In the genomic region with DNA sequence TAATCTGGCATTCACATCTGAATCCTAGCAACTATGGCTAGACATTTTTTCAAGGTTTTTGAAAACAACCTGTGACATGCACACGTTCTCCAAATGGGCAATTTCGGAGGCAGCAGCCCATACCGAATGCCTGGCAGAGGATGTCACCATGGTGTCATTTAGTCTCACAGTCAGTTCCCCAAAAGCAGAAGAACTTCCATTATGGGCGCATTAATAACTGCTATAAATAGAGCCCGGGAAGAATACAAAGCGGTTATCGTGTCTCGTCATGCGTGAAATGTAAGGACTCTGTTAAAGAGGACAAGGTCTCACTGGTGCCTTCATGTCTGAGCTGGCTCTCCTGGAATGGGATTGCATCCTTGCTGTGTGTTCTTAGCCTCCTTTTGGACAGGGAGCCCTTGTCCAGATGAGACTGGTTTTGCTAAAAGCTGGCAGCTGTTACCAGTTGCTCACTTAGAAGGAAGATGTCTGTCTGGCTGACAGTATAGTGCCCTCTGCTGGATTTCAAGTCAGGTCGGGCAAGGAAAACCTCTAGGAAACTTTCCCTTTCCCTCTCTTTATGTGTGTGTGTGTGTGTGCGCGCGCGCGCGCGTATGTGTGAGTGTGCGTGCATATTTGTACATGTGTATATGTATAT, we compare ENCODE assay signal across 10 mouse cellular contexts. TPM values are rescaled to one million over a fixed set of nuclear protein-coding genes. Genes with fewer than 3 reads are reported as not detected.
DNase-seq lines count a peak whose midpoint lies in the region; ATAC-seq and TF ChIP-seq lines count a peak whose summit lies in the region.
"Had no signal": no experiment of that assay in that cellular context is flagged by ENCODE, and none has a peak within 500 bp of the region (broad histone marks: within the 10 kb centered on the region; RNA-seq: fewer than 3 reads in every experiment).

No protein-coding gene starts in this region.

- 76% methylated on average over 18 of the region's 18 CpGs for WGBS in midbrain, embryonic 13.5 days
- 72% methylated on average over 18 of the region's 18 CpGs for WGBS in midbrain, embryonic 16.5 days

- no peaks in the 10 kb centered on the region for H3K36me3 ChIP-seq in midbrain, embryonic 13.5 days
- no peaks in the 10 kb centered on the region for H3K36me3 ChIP-seq in midbrain, embryonic 16.5 days (ENCODE audit: control insufficient read depth, insufficient read depth, low read length)
- H3K36me3 ChIP-seq: heart, embryonic 13.5 days had no signal

- ATAC-seq in frontal cortex, adult (ENCODE audit: low TSS enrichment): peak; percentile 46; the same call in 1 of the 2 replicates
- ATAC-seq in midbrain, embryonic 13.5 days: peak; percentile 28; the same call in 1 of the 2 replicates
- ATAC-seq in midbrain, embryonic 16.5 days: no peak

- DNase-seq in frontal cortex, postnatal 25 days (ENCODE audit: low spot score in 2 of 2): no peak
- DNase-seq in mesoderm, embryonic 11.5 days (ENCODE audit: low read depth, low spot score): peak; percentile 37
- no peak for DNase-seq in gastrocnemius, postnatal 4 days (ENCODE audit: low spot score in 2 of 2)
- no peak for DNase-seq in frontal cortex, postnatal 10 days (ENCODE audit: low spot score in 2 of 2)

- TF ChIP-seq CTCF in bone marrow macrophage, adult 2 months (IDR thresholded peaks at IDR 0.05; ENCODE audit: low read depth, low read length): 0 out of 2 replicates have a peak, but pooled peaks have one; percentile 39

- H3K27ac ChIP-seq in midbrain, embryonic 13.5 days: no peak overlapping the region
- H3K27ac ChIP-seq in midbrain, embryonic 16.5 days (ENCODE audit: low read length): no peak overlapping the region
- peak overlapping the region; percentile 69 for H3K27ac ChIP-seq in bone marrow macrophage, adult 2 months (ENCODE audit: insufficient read depth, low read depth, low read length)
- H3K27ac ChIP-seq: heart, embryonic 13.5 days had no signal

- no peak overlapping the region for H3K4me3 ChIP-seq in midbrain, embryonic 13.5 days (replicated peaks)
- H3K4me3 ChIP-seq in midbrain, embryonic 16.5 days (ENCODE audit: low read depth, low read length): no peak overlapping the region
- peak overlapping the region; percentile 52 for H3K4me3 ChIP-seq in bone marrow macrophage, adult 2 months (ENCODE audit: insufficient read depth, low read length)
- H3K4me3 ChIP-seq: heart, embryonic 13.5 days had no signal

- TF ChIP-seq POLR2A in bone marrow macrophage, adult 2 months (IDR thresholded peaks at IDR 0.05; ENCODE audit: borderline replicate concordance, low read depth, low read length): no peak

- no peak overlapping the region for H3K9ac ChIP-seq in midbrain, embryonic 13.5 days (replicated peaks)
- no peak overlapping the region for H3K9ac ChIP-seq in midbrain, embryonic 16.5 days (ENCODE audit: low read depth, low read length)
- H3K9ac ChIP-seq: heart, embryonic 13.5 days had no signal

- H3K4me1 ChIP-seq in midbrain, embryonic 13.5 days (replicated peaks): peaks cover 29% of the 10 kb centered on the region
- H3K4me1 ChIP-seq in midbrain, embryonic 16.5 days (ENCODE audit: control insufficient read depth, insufficient read depth, low read length): peaks cover 13% of the 10 kb centered on the region; the same call in 1 of the 2 replicates
- H3K4me1 ChIP-seq in bone marrow macrophage, adult 2 months (ENCODE audit: control insufficient read depth, insufficient read depth, low read length): peaks cover 18% of the 10 kb centered on the region

- H3K27me3 ChIP-seq in midbrain, embryonic 13.5 days: peaks cover 16% of the 10 kb centered on the region
- H3K27me3 ChIP-seq in midbrain, embryonic 16.5 days (ENCODE audit: control insufficient read depth, insufficient read depth, low read depth, low read length): no peaks in the 10 kb centered on the region
- H3K27me3 ChIP-seq: heart, embryonic 13.5 days had no signal

- H3K4me2 ChIP-seq in midbrain, embryonic 13.5 days (replicated peaks): no peak overlapping the region
- no peak overlapping the region for H3K4me2 ChIP-seq in midbrain, embryonic 16.5 days (ENCODE audit: low read length)
- H3K4me2 ChIP-seq: heart, embryonic 13.5 days had no signal

- no peaks in the 10 kb centered on the region for H3K9me3 ChIP-seq in midbrain, embryonic 13.5 days
- no peaks in the 10 kb centered on the region for H3K9me3 ChIP-seq in midbrain, embryonic 16.5 days (replicated peaks; ENCODE audit: control insufficient read depth, low read length, poor library complexity, severe bottlenecking)
- H3K9me3 ChIP-seq: heart, embryonic 13.5 days had no signal

RNA-seq across cellular contexts. Expression of a gene that starts 17.8 kb away (rescaled TPM):
- 1.1 and 1.5 TPM in 2 replicates for polyA plus RNA-seq in midbrain, embryonic 13.5 days (2015; fragmentation: Nextera tagmentation; extraction: Ambion mirVana)
- 1.1 and 1.2 TPM in 2 replicates for polyA plus RNA-seq in midbrain, embryonic 16.5 days (2015; fragmentation: Nextera tagmentation; extraction: Ambion mirVana)
- polyA plus RNA-seq in bone marrow macrophage, adult 2 months (2012; ENCODE audit: insufficient read depth, insufficient read length, missing spikeins): 182 and 184 TPM in 2 replicates
- 1 to 10 TPM; 5.6 to 5.9 TPM for total RNA-seq in gastrocnemius, postnatal 4 days (2021)

RNA-seq across cellular contexts. Expression of a gene that starts 34.1 kb away (rescaled TPM):
- 1.6 and 1.8 TPM in 2 replicates for polyA plus RNA-seq in midbrain, embryonic 13.5 days (2015; fragmentation: Nextera tagmentation; extraction: Ambion mirVana)
- 6.6 and 7.6 TPM in 2 replicates for polyA plus RNA-seq in midbrain, embryonic 16.5 days (2015; fragmentation: Nextera tagmentation; extraction: Ambion mirVana)
- polyA plus RNA-seq in bone marrow macrophage, adult 2 months (2012; ENCODE audit: insufficient read depth, insufficient read length, missing spikeins): 0.91 and 1.1 TPM in 2 replicates
- total RNA-seq in gastrocnemius, postnatal 4 days (2021): under 1 TPM; 0.15 to 0.16 TPM
- total RNA-seq: liver, adult 2 months had no signal

Comparison
In these comparisons a context has a peak if more than half of its experiments do, and no peak if none do; other contexts are left out.
1. RNA of a gene that starts 17.8 kb away (polyA plus RNA-seq): 182 to 184 TPM in bone marrow macrophage, adult 2 months; 1.1 to 1.5 TPM in midbrain, embryonic 13.5 days and 1.1 to 1.2 TPM in midbrain, embryonic 16.5 days; every median in the first group is over 10 times any median in the second.